Mouse (Mus musculus): Measurements from ENCODE around the gene Syde1.
A peak's percentile ranks its signal among the peaks of the same experiment; 100 is the strongest.

Gene Syde1

GRCm38 (mm10) chr10:78575690-78576089 is 16.1 kb downstream of the Syde1 start:
- DNase-seq (ENCODE audit: low read depth): no peak

GRCm38 (mm10) chr10:78575105-78575632 is 16.6 kb downstream of the Syde1 start:
- DNase-seq (ENCODE audit: low read depth): no peak

GRCm38 (mm10) chr10:78574250-78575104 is 17.3 kb downstream of the Syde1 start, which contains the start of gene Ilvbl:
Gene Ilvbl (plus strand): TSS chr10:78574346.
- DNase-seq (ENCODE audit: low read depth): peak; percentile 91

GRCm38 (mm10) chr10:78573226-78573625 is 18.5 kb downstream of the Syde1 start:
- DNase-seq (ENCODE audit: low read depth): no peak

- no peak for DNase-seq (ENCODE audit: low read depth)
Observed at GRCm38 (mm10) chr10:78570897-78571296, 20.9 kb downstream of the Syde1 start.

GRCm38 (mm10) chr10:78570416-78570815 is 21.3 kb downstream of the Syde1 start:
- DNase-seq (ENCODE audit: low read depth): no peak

GRCm38 (mm10) chr10:78569686-78570085 is 22.1 kb downstream of the Syde1 start:
- no peak for DNase-seq (ENCODE audit: low read depth)

- DNase-seq (ENCODE audit: low read depth): no peak
Observed at GRCm38 (mm10) chr10:78569191-78569590, 22.6 kb downstream of the Syde1 start.

- no peak for DNase-seq (ENCODE audit: low read depth)
Observed at GRCm38 (mm10) chr10:78565070-78565469, 26.7 kb downstream of the Syde1 start.

GRCm38 (mm10) chr10:78540943-78541342 is 50.8 kb downstream of the Syde1 start:
- peak; percentile 21 for DNase-seq (ENCODE audit: low read depth)
